Mouse (Mus musculus): ENCODE results near the gene Npb. TPM values are rescaled to one million over a fixed set of nuclear protein-coding genes. Genes with fewer than 3 reads are reported as not detected.
A peak's percentile ranks its signal among the peaks of the same experiment; 100 is the strongest.

Npb gene
- polyA plus RNA-seq, 1 experiment from 2014 or later = not detected

DNA sequence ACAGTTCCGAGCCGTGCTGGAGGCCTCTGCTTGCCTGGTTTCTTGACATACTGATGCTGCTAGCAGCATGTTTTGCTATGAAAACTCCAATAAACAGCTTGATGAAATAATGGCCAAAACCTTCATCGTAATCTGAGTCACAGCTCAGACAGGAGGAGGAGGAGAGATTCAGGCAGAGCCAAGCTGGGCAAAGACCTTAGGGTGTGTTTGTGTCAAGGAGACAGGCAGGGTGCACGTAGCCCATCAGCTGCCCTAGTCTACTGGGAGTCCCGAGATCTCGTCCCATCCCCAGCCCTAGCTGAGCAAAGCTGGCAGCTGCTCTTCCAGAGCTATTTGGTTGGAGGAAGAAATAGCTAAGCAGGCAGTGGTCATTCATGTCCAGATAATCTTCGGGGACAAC lies 2.6 kb upstream of the Npb start:
- Histone ChIP-seq H3K9me3 (ENCODE audit: control insufficient read depth, low read length) (no peaks in the 10 kb centered on the region), H3K36me3 (ENCODE audit: control insufficient read depth, insufficient read depth, low read length) (no peaks in the 10 kb centered on the region), H3K4me1 (replicated peaks; ENCODE audit: control insufficient read depth, insufficient read depth, low read length) (peaks cover 7% of the 10 kb centered on the region; the same call in 1 of the 2 replicates), H3K9ac (ENCODE audit: low read depth, low read length) (no peak overlapping the region), H3K4me3 (ENCODE audit: low read depth, low read length) (no peak overlapping the region), H3K4me2 (replicated peaks; ENCODE audit: low read depth, low read length) (no peak overlapping the region), H3K27ac (ENCODE audit: low read depth, low read length) (no peak overlapping the region), H3K27me3 (ENCODE audit: control insufficient read depth, insufficient read depth, low read length) (peaks cover 13% of the 10 kb centered on the region; the same call in 1 of the 2 replicates)
- WGBS = 88% methylated on average over 7 of the region's 7 CpGs
- DNase-seq (ENCODE audit: low spot score) (no peak), ATAC-seq (ENCODE audit: low FRiP score) (no peak)

DNA sequence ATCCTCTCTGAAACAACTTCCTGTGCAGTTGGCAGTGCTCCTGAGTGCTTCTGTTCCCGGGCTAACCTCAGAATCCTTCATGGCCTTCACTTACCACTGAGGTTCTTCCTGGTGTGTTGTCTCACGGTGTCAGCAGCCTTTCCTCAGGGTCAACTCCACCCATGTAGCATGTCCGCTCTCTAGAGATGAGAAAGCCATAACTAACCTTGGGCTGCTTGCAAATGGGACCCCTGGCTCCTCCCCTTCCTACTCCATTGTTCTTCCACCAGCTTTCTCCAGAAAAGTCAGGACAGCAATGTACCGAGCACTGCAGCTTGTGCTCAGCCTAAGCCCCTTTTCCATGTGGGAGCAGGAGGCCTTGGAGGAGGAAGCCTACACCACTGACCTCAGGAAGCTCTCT lies 1.5 kb upstream of the Npb start:
- Histone ChIP-seq H3K9me3 (ENCODE audit: control insufficient read depth, low read length) (no peaks in the 10 kb centered on the region), H3K27me3 (ENCODE audit: control insufficient read depth, insufficient read depth, low read length) (peaks cover 13% of the 10 kb centered on the region; the same call in 1 of the 2 replicates), H3K4me2 (replicated peaks; ENCODE audit: low read depth, low read length) (no peak overlapping the region), H3K9ac (ENCODE audit: low read depth, low read length) (no peak overlapping the region), H3K4me3 (ENCODE audit: low read depth, low read length) (no peak overlapping the region), H3K4me1 (replicated peaks; ENCODE audit: control insufficient read depth, insufficient read depth, low read length) (peaks cover 7% of the 10 kb centered on the region; the same call in 1 of the 2 replicates), H3K27ac (ENCODE audit: low read depth, low read length) (no peak overlapping the region), H3K36me3 (ENCODE audit: control insufficient read depth, insufficient read depth, low read length) (peaks cover 7% of the 10 kb centered on the region; the same call in 1 of the 2 replicates)
- no peak for DNase-seq (ENCODE audit: low spot score)
- 75% methylated on average over 4 of the region's 4 CpGs for WGBS
- ATAC-seq (ENCODE audit: low FRiP score) = no peak

DNA sequence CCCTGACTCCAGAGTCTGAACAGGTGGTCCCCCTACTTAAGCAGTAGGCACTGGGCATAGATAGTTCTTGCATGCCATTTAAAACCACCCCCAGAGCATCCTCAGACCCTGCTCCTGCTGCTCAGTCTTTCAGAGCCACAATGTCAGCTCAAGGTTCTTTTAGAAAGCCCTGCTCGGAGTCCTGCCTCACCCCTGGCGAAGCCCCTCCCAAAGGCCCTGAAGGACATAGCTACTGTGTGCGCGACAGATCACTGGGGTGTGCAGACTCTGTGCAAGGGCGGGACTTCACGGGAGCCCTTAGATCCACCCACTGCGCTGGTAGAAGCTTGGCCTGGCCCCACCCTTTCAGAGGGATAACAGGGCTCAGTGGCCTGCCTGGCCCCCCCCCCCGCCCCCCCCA lies 973 bp downstream of the Npb start:
- H3K9ac ChIP-seq (ENCODE audit: low read depth, low read length) = no peak overlapping the region
- WGBS = 45% methylated on average over 8 of the region's 8 CpGs
- ATAC-seq (ENCODE audit: low FRiP score) (no peak), DNase-seq (ENCODE audit: low spot score) (no peak)
- H3K9me3 ChIP-seq (ENCODE audit: control insufficient read depth, low read length) = no peaks in the 10 kb centered on the region
- no peak overlapping the region for H3K4me2 ChIP-seq (replicated peaks; ENCODE audit: low read depth, low read length)
- peaks cover 7% of the 10 kb centered on the region; the same call in 1 of the 2 replicates for H3K36me3 ChIP-seq (ENCODE audit: control insufficient read depth, insufficient read depth, low read length)
- H3K27me3 ChIP-seq (ENCODE audit: control insufficient read depth, insufficient read depth, low read length) = peaks cover 13% of the 10 kb centered on the region; the same call in 1 of the 2 replicates
- no peak overlapping the region for H3K27ac ChIP-seq (ENCODE audit: low read depth, low read length)
- peaks cover 7% of the 10 kb centered on the region; the same call in 1 of the 2 replicates for H3K4me1 ChIP-seq (replicated peaks; ENCODE audit: control insufficient read depth, insufficient read depth, low read length)
- no peak overlapping the region for H3K4me3 ChIP-seq (ENCODE audit: low read depth, low read length)

DNA sequence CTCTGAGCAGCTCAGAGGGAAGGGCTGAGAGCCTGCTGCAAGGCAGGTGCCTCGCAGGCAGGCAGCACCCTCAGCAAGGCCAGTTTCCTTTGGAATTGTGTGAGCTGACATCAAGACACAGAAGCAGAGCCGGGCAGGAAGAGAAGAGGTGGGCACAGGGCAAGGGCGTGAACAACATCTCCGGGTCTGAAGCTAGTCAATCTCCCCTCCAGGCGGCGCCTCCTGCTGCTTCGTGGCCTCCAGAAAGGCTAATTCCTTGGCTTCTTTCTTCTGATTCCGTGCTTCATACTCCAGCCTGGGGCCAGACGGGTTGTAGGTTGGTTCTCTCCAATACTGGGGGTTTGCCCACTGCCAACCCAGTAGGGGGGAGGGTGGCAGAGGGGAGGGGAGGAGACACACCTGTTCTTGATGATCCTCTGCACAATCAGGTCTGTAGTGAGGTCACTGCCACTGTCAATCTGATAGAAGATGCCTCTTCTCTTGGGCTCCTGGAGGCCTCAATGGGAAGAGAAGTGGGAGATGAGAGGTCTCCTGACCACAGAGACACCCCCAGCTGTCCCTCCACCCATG lies 2.3 kb downstream of the Npb start:
- peaks cover 7% of the 10 kb centered on the region; the same call in 1 of the 2 replicates for H3K36me3 ChIP-seq (ENCODE audit: control insufficient read depth, insufficient read depth, low read length)
- no peak for ATAC-seq (ENCODE audit: low FRiP score)

DNA sequence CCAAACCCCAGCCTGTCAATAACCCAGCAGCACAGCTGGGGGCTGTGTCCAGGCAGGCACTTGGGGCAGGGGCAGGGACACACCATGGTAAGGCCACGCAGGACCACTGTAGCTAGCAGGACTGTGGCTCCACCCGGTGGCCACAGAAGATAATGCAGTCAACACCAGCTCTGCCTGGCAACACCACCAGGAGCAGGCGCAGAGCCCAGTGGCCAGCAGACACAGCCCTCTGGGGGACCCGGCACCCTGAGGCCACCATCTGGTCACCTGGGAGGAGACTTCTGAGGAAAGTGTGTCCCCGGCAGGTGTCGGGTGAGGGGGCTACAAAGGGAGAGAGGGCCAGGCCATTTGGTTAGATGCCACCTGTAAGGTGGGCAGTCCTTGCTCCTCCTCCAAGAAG lies 4.5 kb downstream of the Npb start:
- WGBS = 31% methylated on average over 6 of the region's 6 CpGs
- Histone ChIP-seq H3K4me3 (ENCODE audit: low read depth, low read length) (no peak overlapping the region; the same call in 1 of the 2 replicates), H3K27ac (ENCODE audit: low read depth, low read length) (no peak overlapping the region), H3K4me2 (replicated peaks; ENCODE audit: low read depth, low read length) (no peak overlapping the region), H3K9me3 (ENCODE audit: control insufficient read depth, low read length) (no peaks in the 10 kb centered on the region), H3K36me3 (ENCODE audit: control insufficient read depth, insufficient read depth, low read length) (peaks cover 7% of the 10 kb centered on the region; the same call in 1 of the 2 replicates), H3K4me1 (replicated peaks; ENCODE audit: control insufficient read depth, insufficient read depth, low read length) (peaks cover 12% of the 10 kb centered on the region; the same call in 1 of the 2 replicates), H3K9ac (ENCODE audit: low read depth, low read length) (no peak overlapping the region), H3K27me3 (ENCODE audit: control insufficient read depth, insufficient read depth, low read length) (peaks cover 10% of the 10 kb centered on the region; the same call in 1 of the 2 replicates)
- no peak for ATAC-seq (ENCODE audit: low FRiP score)
- peak; percentile 80 for DNase-seq (ENCODE audit: low spot score)

More for the DNA sequence above, 2.3 kb downstream of the Npb start:
- H3K27ac ChIP-seq (ENCODE audit: low read depth, low read length) = no peak overlapping the region
- no peak for DNase-seq (ENCODE audit: low spot score)
- H3K4me2 ChIP-seq (replicated peaks; ENCODE audit: low read depth, low read length) = no peak overlapping the region
- H3K27me3 ChIP-seq (ENCODE audit: control insufficient read depth, insufficient read depth, low read length) = peaks cover 13% of the 10 kb centered on the region; the same call in 1 of the 2 replicates
- peaks cover 7% of the 10 kb centered on the region; the same call in 1 of the 2 replicates for H3K4me1 ChIP-seq (replicated peaks; ENCODE audit: control insufficient read depth, insufficient read depth, low read length)
- 78% methylated on average over 9 of the region's 9 CpGs for WGBS
- no peak overlapping the region for H3K4me3 ChIP-seq (ENCODE audit: low read depth, low read length)
- no peaks in the 10 kb centered on the region for H3K9me3 ChIP-seq (ENCODE audit: control insufficient read depth, low read length)
- H3K9ac ChIP-seq (ENCODE audit: low read depth, low read length) = no peak overlapping the region

DNA sequence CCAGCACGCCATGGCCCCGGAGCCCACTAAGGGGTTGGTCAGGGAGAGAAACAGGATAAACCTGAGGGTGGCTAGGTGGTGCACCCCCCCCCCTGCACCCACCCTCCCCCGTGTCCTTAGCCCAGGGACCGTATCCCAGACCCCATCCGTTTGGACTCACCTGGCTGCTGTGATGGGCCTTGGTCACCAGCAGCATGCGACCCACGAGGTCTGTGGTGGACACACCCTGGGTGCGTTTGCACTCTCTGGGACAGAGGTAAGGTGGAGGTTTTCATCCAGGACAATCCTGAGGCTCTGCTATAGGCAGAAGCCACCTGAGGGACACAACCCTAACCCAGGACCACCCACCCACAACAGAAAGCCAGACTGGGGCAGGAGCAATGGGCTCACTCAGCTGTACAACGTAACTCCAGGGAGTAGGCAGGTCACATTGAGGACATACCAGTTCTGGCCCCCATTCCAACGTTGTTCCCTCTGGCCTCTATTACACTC lies 5.2 kb downstream of the Npb start:
- H3K36me3 ChIP-seq (ENCODE audit: control insufficient read depth, insufficient read depth, low read length) = peaks cover 10% of the 10 kb centered on the region; the same call in 1 of the 2 replicates
- no peak overlapping the region for H3K4me2 ChIP-seq (replicated peaks; ENCODE audit: low read depth, low read length)
- no peak overlapping the region for H3K4me3 ChIP-seq (ENCODE audit: low read depth, low read length)
- WGBS = 92% methylated on average over 10 of the region's 10 CpGs
- H3K27ac ChIP-seq (ENCODE audit: low read depth, low read length) = no peak overlapping the region
- no peak overlapping the region for H3K9ac ChIP-seq (ENCODE audit: low read depth, low read length)
- peaks cover 5% of the 10 kb centered on the region; the same call in 1 of the 2 replicates for H3K27me3 ChIP-seq (ENCODE audit: control insufficient read depth, insufficient read depth, low read length)
- H3K9me3 ChIP-seq (ENCODE audit: control insufficient read depth, low read length) = no peaks in the 10 kb centered on the region
- no peak for DNase-seq (ENCODE audit: low spot score)
- peaks cover 8% of the 10 kb centered on the region; the same call in 1 of the 2 replicates for H3K4me1 ChIP-seq (replicated peaks; ENCODE audit: control insufficient read depth, insufficient read depth, low read length)
- no peak for ATAC-seq (ENCODE audit: low FRiP score)

DNA sequence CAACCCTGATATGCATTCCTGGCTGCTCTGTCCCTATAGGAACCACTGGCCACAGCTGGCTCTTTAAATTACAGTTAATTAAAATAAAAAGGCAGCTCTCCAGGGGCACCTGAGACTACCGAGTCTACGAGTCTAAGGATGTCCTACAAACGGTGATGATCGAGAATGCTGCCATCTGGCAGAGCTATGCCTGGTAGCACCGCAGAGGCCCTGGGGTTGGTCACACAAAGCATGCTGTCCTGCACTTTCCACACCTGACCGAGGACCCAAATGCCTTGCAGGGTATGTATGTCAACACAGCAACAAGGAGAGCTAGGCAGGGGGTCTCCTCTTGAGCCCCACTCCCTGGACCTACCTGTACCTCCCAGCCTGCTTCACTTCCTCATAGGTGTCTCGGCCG lies 5.7 kb downstream of the Npb start:
- no peak for DNase-seq (ENCODE audit: low spot score)
- 82% methylated on average over 8 of the region's 8 CpGs for WGBS
- Histone ChIP-seq H3K4me3 (ENCODE audit: low read depth, low read length) (no peak overlapping the region), H3K27ac (ENCODE audit: low read depth, low read length) (no peak overlapping the region), H3K4me2 (replicated peaks; ENCODE audit: low read depth, low read length) (no peak overlapping the region), H3K4me1 (replicated peaks; ENCODE audit: control insufficient read depth, insufficient read depth, low read length) (peaks cover 6% of the 10 kb centered on the region; the same call in 1 of the 2 replicates), H3K9me3 (ENCODE audit: control insufficient read depth, low read length) (no peaks in the 10 kb centered on the region), H3K27me3 (ENCODE audit: control insufficient read depth, insufficient read depth, low read length) (peaks cover 4% of the 10 kb centered on the region; the same call in 1 of the 2 replicates), H3K36me3 (ENCODE audit: control insufficient read depth, insufficient read depth, low read length) (peaks cover 10% of the 10 kb centered on the region; the same call in 1 of the 2 replicates), H3K9ac (ENCODE audit: low read depth, low read length) (no peak overlapping the region)
- no peak for ATAC-seq (ENCODE audit: low FRiP score)

DNA sequence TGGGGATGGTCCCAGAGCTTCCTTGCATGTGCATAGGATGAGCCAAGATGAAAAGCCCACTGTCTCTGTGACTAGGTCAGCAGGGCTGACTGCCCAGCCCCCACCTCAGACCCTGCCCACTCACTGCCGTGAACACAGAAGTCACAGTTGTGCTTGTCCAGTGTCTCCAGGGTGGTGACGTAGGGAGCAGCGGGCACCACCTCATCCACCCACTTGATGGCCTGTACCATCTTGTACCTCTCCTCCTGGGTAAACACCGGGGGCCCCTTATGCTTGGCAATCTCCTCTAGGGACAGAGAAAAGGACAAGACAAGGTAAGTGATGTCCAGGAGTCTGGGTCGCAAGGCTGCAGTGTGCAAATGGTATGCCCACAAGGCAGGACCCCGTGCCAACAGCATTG lies 6.9 kb downstream of the Npb start:
- no peak overlapping the region for H3K4me3 ChIP-seq (ENCODE audit: low read depth, low read length)
- H3K9me3 ChIP-seq (ENCODE audit: control insufficient read depth, low read length) = no peaks in the 10 kb centered on the region
- WGBS = 94% methylated on average over 6 of the region's 6 CpGs
- DNase-seq (ENCODE audit: low spot score) = no peak
- H3K4me2 ChIP-seq (replicated peaks; ENCODE audit: low read depth, low read length) = no peak overlapping the region
- no peak for ATAC-seq (ENCODE audit: low FRiP score)
- peaks cover 4% of the 10 kb centered on the region; the same call in 1 of the 2 replicates for H3K4me1 ChIP-seq (replicated peaks; ENCODE audit: control insufficient read depth, insufficient read depth, low read length)
- H3K27ac ChIP-seq (ENCODE audit: low read depth, low read length) = no peak overlapping the region
- no peak overlapping the region for H3K9ac ChIP-seq (ENCODE audit: low read depth, low read length)
- H3K36me3 ChIP-seq (ENCODE audit: control insufficient read depth, insufficient read depth, low read length) = peaks cover 11% of the 10 kb centered on the region
- no peaks in the 10 kb centered on the region for H3K27me3 ChIP-seq (ENCODE audit: control insufficient read depth, insufficient read depth, low read length)

Data from hindbrain, embryonic 11.5 days (tissue).